Mouse (Mus musculus): ENCODE results near the gene Tk2. TPM values are rescaled to one million over a fixed set of nuclear protein-coding genes. Genes with fewer than 3 reads are reported as not detected.
A peak's percentile ranks its signal among the peaks of the same experiment; 100 is the strongest.

The Tk2 gene
- total and polyA plus RNA-seq, 2 experiments = 16.6 to 18.8 TPM

GRCm38 (mm10) chr8:104247054-104247907 is 1.1 kb downstream of the Tk2 start:
- Histone ChIP-seq H3K27ac (replicated peaks; ENCODE audit: insufficient read depth, low read depth, low read length) (peak overlapping the region; percentile 87), H3K9ac (ENCODE audit: low read depth, low read length) (peak overlapping the region; percentile 97), H3K4me3 (ENCODE audit: insufficient read depth, low read depth, low read length) (peak overlapping the region; percentile 98), H3K27me3 (ENCODE audit: control insufficient read depth, insufficient read depth, low read length) (no peaks in the 10 kb centered on the region), H3K79me2 (ENCODE audit: control insufficient read depth, insufficient read depth, low read length) (no peaks in the 10 kb centered on the region), H3K36me3 (ENCODE audit: control insufficient read depth, insufficient read depth, low read length) (peaks cover 2% of the 10 kb centered on the region; the same call in 1 of the 2 replicates), H3K4me1 (ENCODE audit: control insufficient read depth, insufficient read depth, low read length) (peaks cover 2% of the 10 kb centered on the region; the same call in 1 of the 2 replicates)
- 53% methylated on average over 22 of the region's 22 CpGs for WGBS
- TF ChIP-seq CTCF (IDR thresholded peaks at IDR 0.05; ENCODE audit: low read depth, low read length) (no peak), POLR2A (IDR thresholded peaks at IDR 0.05; ENCODE audit: extremely low read depth, insufficient read depth, low read length) (no peak)
- DNase-seq (ENCODE audit: extremely low read depth, low read depth, low spot score) = peak; percentile 29

DNA sequence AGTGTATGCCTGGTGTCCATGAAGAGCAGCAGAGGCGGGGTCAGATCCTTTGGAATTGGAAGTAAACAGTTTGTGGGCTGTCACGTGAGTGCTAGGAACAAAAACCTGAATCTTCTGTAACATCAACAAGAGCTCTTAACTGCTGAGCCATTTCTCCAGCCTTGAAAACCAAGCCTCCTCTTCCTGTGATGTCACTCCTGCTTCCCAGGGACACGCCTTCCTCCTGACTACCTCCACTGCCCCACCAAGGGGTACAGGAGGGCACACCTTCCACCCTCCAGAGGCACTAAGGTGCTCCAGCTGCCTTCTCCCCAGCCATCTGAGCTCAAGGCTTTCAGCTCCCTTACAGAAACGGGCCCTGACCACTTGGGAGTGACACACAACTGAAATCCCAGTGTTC is 1.7 kb downstream of the Tk2 start:
- Histone ChIP-seq H3K4me1 (ENCODE audit: control insufficient read depth, insufficient read depth, low read length) (peaks cover 2% of the 10 kb centered on the region; the same call in 1 of the 2 replicates), H3K27ac (replicated peaks; ENCODE audit: insufficient read depth, low read depth, low read length) (no peak overlapping the region), H3K9ac (ENCODE audit: low read depth, low read length) (no peak overlapping the region), H3K27me3 (ENCODE audit: control insufficient read depth, insufficient read depth, low read length) (no peaks in the 10 kb centered on the region), H3K4me3 (ENCODE audit: insufficient read depth, low read depth, low read length) (no peak overlapping the region), H3K36me3 (ENCODE audit: control insufficient read depth, insufficient read depth, low read length) (peaks cover 2% of the 10 kb centered on the region; the same call in 1 of the 2 replicates), H3K79me2 (ENCODE audit: control insufficient read depth, insufficient read depth, low read length) (no peaks in the 10 kb centered on the region)
- DNase-seq (ENCODE audit: extremely low read depth, low read depth, low spot score) = no peak
- no peak for TF ChIP-seq CTCF (IDR thresholded peaks at IDR 0.05; ENCODE audit: low read depth, low read length)
- TF ChIP-seq POLR2A (IDR thresholded peaks at IDR 0.05; ENCODE audit: extremely low read depth, insufficient read depth, low read length) = no peak
- WGBS = 89% methylated on average over 4 of the region's 4 CpGs

DNA sequence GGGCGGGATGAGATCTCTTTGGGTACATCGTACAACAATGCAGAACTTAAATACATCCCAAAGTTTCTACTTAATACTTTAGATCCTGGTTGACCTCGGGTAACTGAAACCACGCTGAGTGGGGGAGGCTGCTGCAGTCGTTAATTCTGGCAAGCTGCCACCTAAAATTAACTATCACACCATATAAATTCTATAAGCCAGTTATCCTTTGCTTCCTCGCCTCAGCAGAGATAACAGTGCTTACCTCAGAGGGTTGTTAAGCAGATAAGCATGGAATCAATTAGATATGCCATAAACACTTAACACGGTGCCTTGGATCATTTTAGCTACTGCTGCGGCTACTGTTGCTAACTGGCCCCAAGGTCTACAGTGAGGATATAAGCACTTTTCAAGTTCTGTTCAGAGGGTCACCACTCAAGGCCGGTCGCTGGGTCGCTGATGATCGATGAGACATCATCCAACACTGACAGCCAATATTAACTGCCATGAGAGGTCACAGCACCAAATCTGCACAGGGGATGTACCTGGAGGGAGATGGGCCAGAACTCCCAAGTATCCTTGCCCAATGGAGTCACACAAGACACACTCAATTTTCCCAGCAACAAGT is 6.2 kb downstream of the Tk2 start:
- Histone ChIP-seq H3K4me1 (ENCODE audit: control insufficient read depth, insufficient read depth, low read length) (no peaks in the 10 kb centered on the region), H3K36me3 (ENCODE audit: control insufficient read depth, insufficient read depth, low read length) (peaks cover 22% of the 10 kb centered on the region; the same call in 1 of the 2 replicates)
- 87% methylated on average over 12 of the region's 12 CpGs for WGBS

GRCm38 (mm10) chr8:104239418-104239861 is 8.9 kb downstream of the Tk2 start:
- TF ChIP-seq CTCF (IDR thresholded peaks at IDR 0.05; ENCODE audit: low read depth, low read length) = no peak
- TF ChIP-seq POLR2A (IDR thresholded peaks at IDR 0.05; ENCODE audit: extremely low read depth, insufficient read depth, low read length) = no peak
- WGBS = 69% methylated on average over 10 of the region's 10 CpGs
- no peak overlapping the region for H3K4me3 ChIP-seq (ENCODE audit: insufficient read depth, low read depth, low read length)
- H3K27me3 ChIP-seq (ENCODE audit: control insufficient read depth, insufficient read depth, low read length) = no peaks in the 10 kb centered on the region
- no peaks in the 10 kb centered on the region for H3K79me2 ChIP-seq (ENCODE audit: control insufficient read depth, insufficient read depth, low read length)
- no peak overlapping the region for H3K27ac ChIP-seq (replicated peaks; ENCODE audit: insufficient read depth, low read depth, low read length)
- H3K9ac ChIP-seq (ENCODE audit: low read depth, low read length) = no peak overlapping the region
- H3K36me3 ChIP-seq (ENCODE audit: control insufficient read depth, insufficient read depth, low read length) = peaks cover 31% of the 10 kb centered on the region; the same call in 1 of the 2 replicates
- no peaks in the 10 kb centered on the region for H3K4me1 ChIP-seq (ENCODE audit: control insufficient read depth, insufficient read depth, low read length)
- peak; percentile 36 for DNase-seq (ENCODE audit: extremely low read depth, low read depth, low spot score)

More for the DNA sequence above, 6.2 kb downstream of the Tk2 start:
- Histone ChIP-seq H3K79me2 (ENCODE audit: control insufficient read depth, insufficient read depth, low read length) (no peaks in the 10 kb centered on the region), H3K27ac (replicated peaks; ENCODE audit: insufficient read depth, low read depth, low read length) (no peak overlapping the region), H3K9ac (ENCODE audit: low read depth, low read length) (no peak overlapping the region), H3K4me3 (ENCODE audit: insufficient read depth, low read depth, low read length) (no peak overlapping the region), H3K27me3 (ENCODE audit: control insufficient read depth, insufficient read depth, low read length) (no peaks in the 10 kb centered on the region)
- TF ChIP-seq CTCF (IDR thresholded peaks at IDR 0.05; ENCODE audit: low read depth, low read length) (no peak), POLR2A (IDR thresholded peaks at IDR 0.05; ENCODE audit: extremely low read depth, insufficient read depth, low read length) (no peak)
- DNase-seq (ENCODE audit: extremely low read depth, low read depth, low spot score) = no peak

GRCm38 (mm10) chr8:104234573-104234972 is 13.8 kb downstream of the Tk2 start:
- 76% methylated on average over 6 of the region's 6 CpGs for WGBS

More at GRCm38 (mm10) chr8:104234573-104234972, 13.8 kb downstream of the Tk2 start:
- Histone ChIP-seq H3K79me2 (ENCODE audit: control insufficient read depth, insufficient read depth, low read length) (no peaks in the 10 kb centered on the region), H3K4me3 (ENCODE audit: insufficient read depth, low read depth, low read length) (no peak overlapping the region), H3K27me3 (ENCODE audit: control insufficient read depth, insufficient read depth, low read length) (no peaks in the 10 kb centered on the region), H3K9ac (ENCODE audit: low read depth, low read length) (no peak overlapping the region), H3K4me1 (ENCODE audit: control insufficient read depth, insufficient read depth, low read length) (no peaks in the 10 kb centered on the region), H3K27ac (replicated peaks; ENCODE audit: insufficient read depth, low read depth, low read length) (no peak overlapping the region), H3K36me3 (ENCODE audit: control insufficient read depth, insufficient read depth, low read length) (peaks cover 42% of the 10 kb centered on the region; the same call in 1 of the 2 replicates)
- TF ChIP-seq CTCF (IDR thresholded peaks at IDR 0.05; ENCODE audit: low read depth, low read length) = no peak
- TF ChIP-seq POLR2A (IDR thresholded peaks at IDR 0.05; ENCODE audit: extremely low read depth, insufficient read depth, low read length) = no peak
- DNase-seq (ENCODE audit: extremely low read depth, low read depth, low spot score) = no peak
